Mouse (Mus musculus) forebrain, embryonic 13.5 days (tissue): ENCODE data around the gene Nup54. TPM values are rescaled to one million over a fixed set of nuclear protein-coding genes. Genes with fewer than 3 reads are reported as not detected.
A peak's percentile ranks its signal among the peaks of the same experiment; 100 is the strongest.

Source experiments
- ATAC-seq: fragments of 200-750 bp; cut with Nextera tagmentation; 2 replicates; pipeline ENCODE4 v1.8.0; 2017
- H3K27ac ChIP-seq: fragments of 300-500 bp; sonication (generic); 2 replicates; pipeline ENCODE4 v1.5.1; 2015; ENCODE audit warnings: inconsistent platforms, mild to moderate bottlenecking, moderate library complexity
- H3K27me3 ChIP-seq: fragments of 300-500 bp; sonication (generic); 2 replicates; pipeline ENCODE4 v1.6.1; 2015; ENCODE audit warnings: mild to moderate bottlenecking, inconsistent platforms
- H3K36me3 ChIP-seq: fragments of 300-500 bp; sonication (generic); 2 replicates; pipeline ENCODE4 v1.6.1; 2015; ENCODE audit warnings: mild to moderate bottlenecking, inconsistent platforms; ENCODE audit not compliant: poor library complexity, severe bottlenecking
- H3K4me1 ChIP-seq: fragments of 300-500 bp; sonication (generic); 2 replicates; pipeline ENCODE4 v1.6.1; 2015; ENCODE audit warnings: inconsistent platforms
- H3K4me2 ChIP-seq: fragments of 300-500 bp; sonication (generic); 2 replicates; pipeline ENCODE4 v1.6.1; 2015; ENCODE audit warnings: inconsistent platforms, mild to moderate bottlenecking, moderate library complexity
- H3K4me3 ChIP-seq: fragments of 300-500 bp; sonication (generic); 2 replicates; pipeline ENCODE4 v1.5.1; 2015; ENCODE audit warnings: mild to moderate bottlenecking, inconsistent platforms
- H3K9ac ChIP-seq: fragments of 300-500 bp; sonication (generic); 2 replicates; pipeline ENCODE4 v1.6.1; 2015; ENCODE audit warnings: mild to moderate bottlenecking, inconsistent platforms
- H3K9me3 ChIP-seq: fragments of 300-500 bp; sonication (generic); replicated peaks from 2 replicates; pipeline ENCODE4 v1.6.1; 2016; ENCODE audit warnings: inconsistent platforms
- WGBS: fragments of 180-500 bp; shearing (Covaris S2); methylation state at CpG from one replicate; pipeline ENCODE4 v1.1.7; 2015; 5-methylcytosine and 5-hydroxymethylcytosine counted together
- polyA plus RNA-seq: library from polyadenylated mRNA; unstranded; fragments of >200 nt; fragmentation: Nextera tagmentation; extraction: Ambion mirVana; gene quantifications from 2 replicates; pipeline ENCODE4 v1.2.1, GENCODE M21; 2015

The Nup54 gene
- polyA plus RNA-seq, 1 experiment from 2014 or later = 56.1 TPM

DNA sequence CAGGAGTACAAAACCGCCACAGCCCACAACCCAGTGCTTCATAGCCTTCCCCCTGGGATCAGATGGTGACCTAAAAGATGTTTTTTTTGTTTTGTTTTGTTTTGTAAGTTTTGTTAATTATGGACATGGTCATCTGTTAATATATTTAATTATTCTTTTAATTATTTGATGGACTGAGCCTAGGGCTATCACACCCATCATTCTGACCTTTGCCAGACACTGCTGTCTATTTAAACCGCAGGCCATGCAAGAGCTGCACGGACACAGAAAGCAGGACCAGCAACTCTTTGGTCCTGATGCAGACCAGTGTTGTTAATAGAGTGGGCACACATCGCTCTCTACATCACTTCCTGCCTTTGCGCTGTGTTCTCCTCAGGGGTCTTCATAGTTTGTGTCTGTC lies 24.5 kb downstream of the Nup54 start:
- Histone ChIP-seq H3K36me3 (peaks cover 17% of the 10 kb centered on the region), H3K4me1 (no peaks in the 10 kb centered on the region), H3K9ac (no peak overlapping the region), H3K27me3 (no peaks in the 10 kb centered on the region), H3K4me2 (no peak overlapping the region), H3K9me3 (no peaks in the 10 kb centered on the region), H3K27ac (no peak overlapping the region), H3K4me3 (no peak overlapping the region)
- no peak for ATAC-seq
- WGBS = 89% methylated on average over 5 of the region's 5 CpGs

GRCm38 (mm10) chr5:92409361-92410155 lies 25.5 kb downstream of the Nup54 start:
- Histone ChIP-seq H3K9me3 (no peaks in the 10 kb centered on the region), H3K27me3 (no peaks in the 10 kb centered on the region), H3K9ac (no peak overlapping the region), H3K36me3 (peaks cover 10% of the 10 kb centered on the region), H3K4me3 (no peak overlapping the region), H3K4me1 (no peaks in the 10 kb centered on the region), H3K4me2 (no peak overlapping the region), H3K27ac (no peak overlapping the region)
- WGBS = 89% methylated on average over 9 of the region's 9 CpGs
- no peak for ATAC-seq

DNA sequence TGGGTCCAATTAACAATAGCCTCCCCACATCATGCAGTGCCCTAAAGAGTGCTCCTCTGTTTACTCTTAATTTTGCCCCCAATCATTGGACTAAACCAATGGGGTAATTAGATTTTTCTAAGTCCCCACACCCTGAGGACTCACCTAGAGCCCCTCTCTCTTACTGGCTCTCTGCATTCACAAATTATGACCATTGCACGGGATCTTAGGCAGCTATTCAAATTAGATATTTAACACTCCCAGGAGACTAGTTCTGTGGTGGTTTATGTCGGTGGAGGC lies 30.7 kb downstream of the Nup54 start:
- Histone ChIP-seq H3K27ac (no peak overlapping the region), H3K9ac (no peak overlapping the region), H3K4me3 (no peak overlapping the region), H3K27me3 (no peaks in the 10 kb centered on the region), H3K4me2 (no peak overlapping the region; the same call in 1 of the 2 replicates), H3K4me1 (peaks cover 9% of the 10 kb centered on the region; the same call in 1 of the 2 replicates), H3K36me3 (no peaks in the 10 kb centered on the region), H3K9me3 (no peaks in the 10 kb centered on the region)
- no peak for ATAC-seq
- 26% methylated on average over 2 of the region's 2 CpGs for WGBS

- 46% methylated on average over 10 of the region's 10 CpGs for WGBS
- Histone ChIP-seq H3K9me3 (no peaks in the 10 kb centered on the region), H3K9ac (no peak overlapping the region), H3K4me3 (no peak overlapping the region), H3K27ac (no peak overlapping the region; the same call in 1 of the 2 replicates), H3K4me2 (no peak overlapping the region; the same call in 1 of the 2 replicates), H3K36me3 (no peaks in the 10 kb centered on the region), H3K27me3 (no peaks in the 10 kb centered on the region), H3K4me1 (peaks cover 9% of the 10 kb centered on the region; the same call in 1 of the 2 replicates)
- peak; percentile 70 for ATAC-seq
Observed at GRCm38 (mm10) chr5:92403562-92404399, 31.2 kb downstream of the Nup54 start.

DNA sequence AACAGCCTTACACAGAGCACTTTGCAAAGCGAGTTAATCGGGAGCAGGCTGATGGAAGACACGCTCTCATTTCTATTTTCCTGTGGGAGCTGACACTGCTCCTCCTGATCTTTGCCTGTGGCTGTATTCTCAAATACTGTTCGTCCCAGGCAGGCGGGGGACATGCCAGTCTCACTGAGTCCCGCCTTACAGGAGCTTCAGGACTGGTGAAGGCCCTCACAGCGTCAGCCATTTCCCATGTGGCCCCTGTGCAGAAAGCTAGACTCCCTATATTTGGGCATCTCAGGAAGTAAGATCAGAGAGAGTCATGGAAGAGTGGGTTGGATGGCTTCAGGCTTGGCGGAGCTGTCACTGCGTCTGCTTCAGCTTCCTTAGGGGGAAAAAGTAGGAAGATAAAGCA lies 32.2 kb downstream of the Nup54 start:
- H3K9ac ChIP-seq = no peak overlapping the region
- no peaks in the 10 kb centered on the region for H3K36me3 ChIP-seq
- H3K4me1 ChIP-seq = peaks cover 9% of the 10 kb centered on the region; the same call in 1 of the 2 replicates
- H3K9me3 ChIP-seq = no peaks in the 10 kb centered on the region
- H3K27ac ChIP-seq = no peak overlapping the region
- no peak for ATAC-seq
- H3K4me3 ChIP-seq = no peak overlapping the region
- 84% methylated on average over 9 of the region's 9 CpGs for WGBS
- H3K4me2 ChIP-seq = no peak overlapping the region
- H3K27me3 ChIP-seq = no peaks in the 10 kb centered on the region

- ATAC-seq = peak; percentile 88
- Histone ChIP-seq H3K4me3 (no peak overlapping the region), H3K9me3 (no peaks in the 10 kb centered on the region), H3K27ac (no peak overlapping the region), H3K4me2 (no peak overlapping the region), H3K36me3 (no peaks in the 10 kb centered on the region), H3K9ac (no peak overlapping the region), H3K4me1 (no peaks in the 10 kb centered on the region), H3K27me3 (peaks cover 10% of the 10 kb centered on the region; the same call in 1 of the 2 replicates)
- WGBS = 26% methylated on average over 5 of the region's 5 CpGs
Observed at GRCm38 (mm10) chr5:92398153-92398552, 36.9 kb downstream of the Nup54 start.

DNA sequence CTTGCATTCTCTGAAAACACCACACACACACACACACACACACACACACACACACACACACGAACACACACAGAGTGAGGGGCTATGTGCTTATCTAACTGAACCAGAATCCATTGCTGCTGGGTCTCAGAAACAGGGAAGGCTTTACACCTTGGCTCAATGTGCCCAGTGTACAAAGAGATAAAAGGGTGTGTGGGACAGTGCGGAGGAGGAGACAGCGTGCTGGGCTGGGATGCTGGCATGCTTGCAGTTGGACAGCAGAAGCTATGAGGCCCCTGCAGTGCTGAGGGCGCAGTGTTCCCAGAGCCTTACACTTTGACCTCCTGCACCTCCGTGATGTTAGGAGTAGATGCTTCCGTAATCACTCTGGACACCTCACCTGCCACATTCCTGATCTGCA lies 38.5 kb downstream of the Nup54 start:
- ATAC-seq = no peak
- Histone ChIP-seq H3K9me3 (no peaks in the 10 kb centered on the region), H3K9ac (no peak overlapping the region), H3K36me3 (no peaks in the 10 kb centered on the region), H3K27me3 (peaks cover 27% of the 10 kb centered on the region), H3K4me3 (no peak overlapping the region), H3K27ac (no peak overlapping the region), H3K4me1 (no peaks in the 10 kb centered on the region), H3K4me2 (no peak overlapping the region)
- WGBS = 94% methylated on average over 6 of the region's 6 CpGs

- 84% methylated on average over 3 of the region's 3 CpGs for WGBS
Observed at GRCm38 (mm10) chr5:92395764-92396163, 39.3 kb downstream of the Nup54 start.

DNA sequence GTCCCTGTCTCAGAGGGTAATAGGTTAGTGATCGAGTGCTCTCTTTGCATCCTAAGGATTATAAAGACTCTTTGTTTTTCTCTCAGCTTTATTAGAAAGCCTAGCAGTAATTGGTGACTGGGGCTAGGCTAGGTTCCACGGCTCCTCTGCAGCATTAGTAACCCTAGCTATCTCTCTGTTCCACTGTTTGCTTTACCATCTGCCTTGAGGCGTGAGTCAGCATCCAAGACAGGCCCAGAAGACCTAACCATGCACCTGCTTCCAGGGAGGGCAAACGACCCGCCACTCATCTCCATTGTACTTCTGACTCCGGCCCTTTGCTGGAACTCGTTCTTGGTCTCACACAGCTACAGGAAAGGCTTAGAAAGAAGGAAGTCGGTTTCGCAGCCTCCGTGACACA lies 41.2 kb downstream of the Nup54 start:
- WGBS = 58% methylated on average over 10 of the region's 10 CpGs
- no peak overlapping the region for H3K9ac ChIP-seq
- no peak overlapping the region for H3K4me3 ChIP-seq
- no peaks in the 10 kb centered on the region for H3K4me1 ChIP-seq
- H3K27ac ChIP-seq = no peak overlapping the region
- no peak for ATAC-seq
- peaks cover 42% of the 10 kb centered on the region for H3K27me3 ChIP-seq
- H3K9me3 ChIP-seq = no peaks in the 10 kb centered on the region
- no peaks in the 10 kb centered on the region for H3K36me3 ChIP-seq
- no peak overlapping the region for H3K4me2 ChIP-seq

More at GRCm38 (mm10) chr5:92395764-92396163, 39.3 kb downstream of the Nup54 start:
- Histone ChIP-seq H3K4me1 (no peaks in the 10 kb centered on the region), H3K4me2 (no peak overlapping the region), H3K27me3 (peaks cover 34% of the 10 kb centered on the region), H3K9ac (no peak overlapping the region), H3K27ac (no peak overlapping the region), H3K9me3 (no peaks in the 10 kb centered on the region), H3K4me3 (no peak overlapping the region), H3K36me3 (no peaks in the 10 kb centered on the region)
- ATAC-seq = no peak

DNA sequence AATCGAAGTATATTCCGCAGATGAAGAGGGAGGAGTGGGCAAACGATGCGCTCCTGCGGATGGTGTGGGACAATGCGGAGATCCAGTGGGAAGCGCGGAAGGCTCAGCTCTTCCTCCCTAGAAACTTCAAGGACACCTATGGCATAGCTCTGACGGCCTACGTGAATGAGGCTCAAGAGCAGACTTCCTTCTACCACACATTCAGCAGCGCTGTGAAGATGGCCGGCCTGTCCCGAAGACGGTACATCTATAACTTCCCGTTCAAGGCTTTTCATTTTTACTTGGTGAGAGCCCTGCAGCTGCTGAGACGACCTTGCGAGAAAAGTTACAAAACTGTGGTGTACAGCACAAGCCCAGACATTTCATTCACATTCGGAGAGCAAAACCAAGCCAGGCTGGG lies 42.5 kb downstream of the Nup54 start:
- H3K4me1 ChIP-seq = no peaks in the 10 kb centered on the region
- peaks cover 42% of the 10 kb centered on the region for H3K27me3 ChIP-seq
- H3K4me3 ChIP-seq = peak overlapping the region; percentile 13
- 53% methylated on average over 18 of the region's 18 CpGs for WGBS
- ATAC-seq = no peak
- H3K9ac ChIP-seq = no peak overlapping the region
- no peaks in the 10 kb centered on the region for H3K9me3 ChIP-seq
- H3K27ac ChIP-seq = no peak overlapping the region
- no peaks in the 10 kb centered on the region for H3K36me3 ChIP-seq
- H3K4me2 ChIP-seq = peak overlapping the region; percentile 41

DNA sequence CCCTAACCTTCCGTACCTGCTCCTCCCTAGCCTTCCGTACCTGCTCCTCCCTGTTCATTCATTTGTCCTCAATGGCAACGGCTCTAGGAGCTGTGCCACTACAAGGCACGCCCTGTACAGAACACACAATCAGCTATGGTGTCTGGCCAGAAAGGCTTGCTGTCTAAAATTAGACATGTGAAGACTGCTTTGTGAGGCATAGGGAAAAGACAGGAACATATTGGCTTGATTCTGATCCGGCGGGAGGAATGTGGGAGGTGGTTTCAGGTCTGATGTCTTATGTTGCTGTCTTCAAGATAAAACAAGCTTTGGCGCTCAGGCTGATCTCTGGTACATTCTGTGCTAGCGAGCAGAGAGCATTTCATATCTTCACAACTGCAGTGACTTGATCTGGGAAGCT lies 44.4 kb downstream of the Nup54 start:
- ATAC-seq = no peak
- 79% methylated on average over 8 of the region's 8 CpGs for WGBS

DNA sequence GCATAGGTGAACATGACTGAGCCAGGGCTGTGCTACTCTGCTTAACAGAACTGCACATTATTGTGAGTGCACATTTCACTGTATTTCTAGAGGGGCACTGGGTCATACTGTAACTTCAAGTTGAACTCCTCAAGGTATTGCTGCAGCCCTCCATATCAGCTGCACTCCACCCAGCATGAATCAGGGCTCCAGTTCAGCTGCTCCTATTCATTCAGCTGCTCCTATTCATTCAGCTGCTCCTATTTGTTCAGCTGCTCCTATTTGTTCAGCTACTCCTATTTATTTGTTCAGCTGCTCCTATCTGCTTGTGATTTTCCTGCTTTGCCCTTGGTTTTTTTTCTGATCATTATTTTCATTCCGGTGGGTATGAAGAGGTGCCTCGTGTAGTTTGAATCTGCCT lies 45.0 kb downstream of the Nup54 start:
- H3K36me3 ChIP-seq = no peaks in the 10 kb centered on the region
- H3K4me2 ChIP-seq = no peak overlapping the region
- no peak overlapping the region for H3K9ac ChIP-seq
- ATAC-seq = no peak
- H3K9me3 ChIP-seq = no peaks in the 10 kb centered on the region
- H3K27ac ChIP-seq = no peak overlapping the region
- peaks cover 42% of the 10 kb centered on the region for H3K27me3 ChIP-seq
- H3K4me3 ChIP-seq = no peak overlapping the region
- no peaks in the 10 kb centered on the region for H3K4me1 ChIP-seq
- WGBS = 65% methylated on average over 2 of the region's 2 CpGs

More for the DNA sequence above, 44.4 kb downstream of the Nup54 start:
- Histone ChIP-seq H3K4me3 (no peak overlapping the region), H3K9ac (no peak overlapping the region), H3K27ac (no peak overlapping the region), H3K27me3 (peaks cover 42% of the 10 kb centered on the region), H3K36me3 (no peaks in the 10 kb centered on the region), H3K4me1 (no peaks in the 10 kb centered on the region), H3K4me2 (no peak overlapping the region), H3K9me3 (no peaks in the 10 kb centered on the region)
